Mouse (Mus musculus): ENCODE results near the gene Zfp112.

- TF ChIP-seq EP300 (IDR thresholded peaks at IDR 0.05), result no peak
- TF ChIP-seq CTCF (IDR thresholded peaks at IDR 0.05), result no peak
These were observed 7.7 kb upstream of the Zfp112 start for GRCm38 (mm10) chr7:24104403-24104802.
